Comparison of ENCODE assay signal across 11 mouse cellular contexts in the genomic region with DNA sequence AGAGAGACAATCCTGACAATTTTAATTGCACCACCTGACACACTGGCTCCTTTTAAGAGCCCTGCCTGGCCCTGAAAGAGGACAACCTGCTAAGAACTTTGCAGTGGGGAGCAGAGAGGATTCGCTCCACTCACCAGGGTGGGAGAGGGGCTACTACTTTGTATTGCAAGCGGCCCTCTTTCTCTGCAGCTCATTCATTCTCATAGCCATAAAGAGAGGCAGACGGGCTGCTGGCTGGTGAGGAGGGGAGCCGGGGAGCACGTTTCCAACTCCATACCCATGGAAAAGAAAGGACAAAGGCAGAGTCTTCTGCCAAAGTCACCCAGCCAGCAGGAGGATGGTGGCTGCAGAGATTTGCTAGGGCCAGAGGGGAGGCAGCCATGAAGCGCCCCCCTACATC.
DNase-seq lines count a peak whose midpoint lies in the region; ATAC-seq lines count a peak whose summit lies in the region.
"Had no signal": no experiment of that assay in that cellular context is flagged by ENCODE, and none has a peak within 500 bp of the region (broad histone marks: within the 10 kb centered on the region; RNA-seq: fewer than 3 reads in every experiment).

No protein-coding gene starts in this region.

- peaks cover 36 to 55% of the 10 kb centered on the region in 2 experiments for H3K4me1 ChIP-seq in heart, embryonic 14.5 days (ENCODE audit: control insufficient read depth in 2 of 2, insufficient read depth in 2 of 2, low read length in 2 of 2)
- peaks cover 13% of the 10 kb centered on the region for H3K4me1 ChIP-seq in embryonic facial prominence, embryonic 13.5 days
- H3K4me1 ChIP-seq in hindbrain, embryonic 14.5 days (replicated peaks; ENCODE audit: control insufficient read depth, insufficient read depth, low read length) = peaks cover 23% of the 10 kb centered on the region
- peaks cover 17% of the 10 kb centered on the region for H3K4me1 ChIP-seq in midbrain, embryonic 15.5 days

- no peak overlapping the region for H3K4me3 ChIP-seq in heart, embryonic 14.5 days (ENCODE audit: control insufficient read depth in 1 of 2, insufficient read depth in 1 of 2, low read depth in 1 of 2, low read length in 2 of 2)
- H3K4me3 ChIP-seq in embryonic facial prominence, embryonic 13.5 days = no peak overlapping the region
- H3K4me3 ChIP-seq in hindbrain, embryonic 14.5 days (replicated peaks; ENCODE audit: low read length) = no peak overlapping the region
- no peak overlapping the region for H3K4me3 ChIP-seq in midbrain, embryonic 15.5 days

- no peak overlapping the region for H3K9ac ChIP-seq in heart, embryonic 14.5 days (ENCODE audit: low read length)
- no peak overlapping the region for H3K9ac ChIP-seq in embryonic facial prominence, embryonic 13.5 days
- no peak overlapping the region for H3K9ac ChIP-seq in hindbrain, embryonic 14.5 days
- no peak overlapping the region for H3K9ac ChIP-seq in midbrain, embryonic 15.5 days

- intact Hi-C loops in heart, postnatal 36 days (cut with DNase I) = loop anchor here (2.0 kb wide), 1 partner anchor 59 kb away; no protein-coding TSS in a partner anchor

- WGBS in heart, embryonic 14.5 days = 65% methylated on average over 6 of the region's 6 CpGs
- WGBS in embryonic facial prominence, embryonic 13.5 days = 58% methylated on average over 6 of the region's 6 CpGs
- 16% methylated on average over 6 of the region's 6 CpGs for WGBS in hindbrain, embryonic 14.5 days
- WGBS in midbrain, embryonic 15.5 days = 23% methylated on average over 6 of the region's 6 CpGs

- H3K27me3 ChIP-seq in heart, embryonic 14.5 days (ENCODE audit: control insufficient read depth, insufficient read depth, low read length) = no peaks in the 10 kb centered on the region
- no peaks in the 10 kb centered on the region for H3K27me3 ChIP-seq in embryonic facial prominence, embryonic 13.5 days
- no peaks in the 10 kb centered on the region for H3K27me3 ChIP-seq in hindbrain, embryonic 14.5 days (ENCODE audit: control insufficient read depth, insufficient read depth, low read length)
- H3K27me3 ChIP-seq in midbrain, embryonic 15.5 days (replicated peaks) = no peaks in the 10 kb centered on the region

- ATAC-seq in heart, embryonic 14.5 days (ENCODE audit: insufficient number of reproducible peaks, insufficient read depth, low FRiP score, low read depth) = no peak
- no peak for ATAC-seq in embryonic facial prominence, embryonic 13.5 days (ENCODE audit: insufficient number of reproducible peaks, insufficient read depth, low FRiP score, low TSS enrichment, low read depth)
- ATAC-seq in hindbrain, embryonic 14.5 days (ENCODE audit: low FRiP score) = peak; percentile 44; the same call in 1 of the 2 replicates
- peak; percentile 32 for ATAC-seq in midbrain, embryonic 15.5 days (replicated peaks)
- ATAC-seq in megakaryocyte-erythroid progenitor cell, adult 5-6 weeks (replicated peaks; ENCODE audit: low FRiP score, low TSS enrichment, poor library complexity, severe bottlenecking) = no peak

- H3K4me2 ChIP-seq in heart, embryonic 14.5 days (ENCODE audit: low read length) = no peak overlapping the region
- no peak overlapping the region for H3K4me2 ChIP-seq in embryonic facial prominence, embryonic 13.5 days
- H3K4me2 ChIP-seq in hindbrain, embryonic 14.5 days (replicated peaks) = no peak overlapping the region
- no peak overlapping the region for H3K4me2 ChIP-seq in midbrain, embryonic 15.5 days

- no peak for DNase-seq in heart, postnatal 36 days
- DNase-seq in hindbrain, embryonic 14.5 days (ENCODE audit: low spot score) = no peak
- no peak for DNase-seq in right cerebral cortex, postnatal 25 days
- no peak for DNase-seq in adrenal gland, postnatal 4 days (ENCODE audit: low spot score in 2 of 2)
- DNase-seq: cerebellum, postnatal 14 days; heart, adult 11 months; kidney, postnatal 14 days had no signal

- H3K9me3 ChIP-seq in heart, embryonic 14.5 days (ENCODE audit: control insufficient read depth, low read length) = no peaks in the 10 kb centered on the region
- H3K9me3 ChIP-seq in embryonic facial prominence, embryonic 13.5 days = no peaks in the 10 kb centered on the region
- no peaks in the 10 kb centered on the region for H3K9me3 ChIP-seq in hindbrain, embryonic 14.5 days (ENCODE audit: control insufficient read depth, low read length)
- no peaks in the 10 kb centered on the region for H3K9me3 ChIP-seq in midbrain, embryonic 15.5 days

- peak overlapping the region; percentile 11 to 51 for H3K27ac ChIP-seq in heart, embryonic 14.5 days (replicated peaks in 1 of 2; ENCODE audit: control insufficient read depth in 1 of 2, insufficient read depth in 1 of 2, low read depth in 2 of 2, low read length in 2 of 2)
- H3K27ac ChIP-seq in embryonic facial prominence, embryonic 13.5 days = peak overlapping the region; percentile 40; the same call in 1 of the 2 replicates
- peak overlapping the region; percentile 47; the same call in 1 of the 2 replicates for H3K27ac ChIP-seq in hindbrain, embryonic 14.5 days
- peak overlapping the region; percentile 43 for H3K27ac ChIP-seq in midbrain, embryonic 15.5 days

- H3K36me3 ChIP-seq in heart, embryonic 14.5 days (ENCODE audit: control insufficient read depth, insufficient read depth, low read length) = peaks cover 4% of the 10 kb centered on the region; the same call in 1 of the 2 replicates
- H3K36me3 ChIP-seq in embryonic facial prominence, embryonic 13.5 days = peaks cover 4% of the 10 kb centered on the region; the same call in 1 of the 2 replicates
- no peaks in the 10 kb centered on the region for H3K36me3 ChIP-seq in hindbrain, embryonic 14.5 days (replicated peaks; ENCODE audit: control insufficient read depth, insufficient read depth)
- no peaks in the 10 kb centered on the region for H3K36me3 ChIP-seq in midbrain, embryonic 15.5 days (replicated peaks)

Comparison
In these comparisons a context has a peak if more than half of its experiments do, and no peak if none do; other contexts are left out.
1. ATAC-seq: peak in hindbrain, embryonic 14.5 days (single experiment) and midbrain, embryonic 15.5 days (single experiment); none in heart, embryonic 14.5 days (single experiment), embryonic facial prominence, embryonic 13.5 days (single experiment) and megakaryocyte-erythroid progenitor cell, adult 5-6 weeks (single experiment).
2. Peak in every context shown above with its lines, with median percentiles within 50 percentile points of each other: H3K27ac ChIP-seq.